Comparison of ENCODE assay signal across 9 mouse cellular contexts in the genomic region with DNA sequence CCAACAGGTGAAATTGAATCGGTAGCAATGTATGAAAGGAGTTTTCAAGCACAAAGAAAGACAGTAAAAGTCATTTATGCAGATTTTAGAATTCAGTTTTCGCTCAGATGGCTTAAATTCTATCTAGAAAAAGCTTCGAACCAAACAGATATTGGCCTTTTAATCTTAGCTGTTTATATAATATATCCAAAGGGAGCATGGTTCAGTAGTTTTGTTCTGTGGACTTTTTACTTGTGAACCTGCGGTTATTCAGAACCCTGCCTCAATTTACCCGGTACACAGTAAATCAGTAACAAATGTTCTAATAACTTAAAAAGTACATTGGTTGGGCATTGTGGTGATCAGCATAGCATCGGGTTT. TPM values are rescaled to one million over a fixed set of nuclear protein-coding genes. Genes with fewer than 3 reads are reported as not detected.
DNase-seq lines count a peak whose midpoint lies in the region; ATAC-seq and TF ChIP-seq lines count a peak whose summit lies in the region.
"Had no signal": no experiment of that assay in that cellular context is flagged by ENCODE, and none has a peak within 500 bp of the region (broad histone marks: within the 10 kb centered on the region; RNA-seq: fewer than 3 reads in every experiment).

No protein-coding gene starts in this region.

- no peak for TF ChIP-seq CTCF in ES-Bruce4 (IDR thresholded peaks at IDR 0.05; ENCODE audit: low read depth, low read length)
- no peak for TF ChIP-seq CTCF in liver, postnatal 0 days (IDR thresholded peaks at IDR 0.05; ENCODE audit: low read depth)

- H3K36me3 ChIP-seq in heart, embryonic 11.5 days (ENCODE audit: control insufficient read depth, insufficient read depth, low read length), result no peaks in the 10 kb centered on the region
- no peaks in the 10 kb centered on the region for H3K36me3 ChIP-seq in ES-Bruce4 (ENCODE audit: control insufficient read depth, insufficient read depth, low read length, poor library complexity, severe bottlenecking)
- no peaks in the 10 kb centered on the region for H3K36me3 ChIP-seq in hindbrain, embryonic 10.5 days
- H3K36me3 ChIP-seq in liver, postnatal 0 days (replicated peaks; ENCODE audit: insufficient read depth, low read length), result no peaks in the 10 kb centered on the region

- H3K4me1 ChIP-seq in heart, embryonic 11.5 days (ENCODE audit: control insufficient read depth, insufficient read depth, low read length), result peaks cover 4% of the 10 kb centered on the region; the same call in 1 of the 2 replicates
- H3K4me1 ChIP-seq in ES-Bruce4 (ENCODE audit: control insufficient read depth, insufficient read depth, low read length), result no peaks in the 10 kb centered on the region
- H3K4me1 ChIP-seq in hindbrain, embryonic 10.5 days (replicated peaks), result peaks cover 13% of the 10 kb centered on the region; the same call in 1 of the 2 replicates
- peaks cover 17% of the 10 kb centered on the region for H3K4me1 ChIP-seq in liver, postnatal 0 days (ENCODE audit: insufficient read depth)

- DNase-seq in heart, adult 18-20 months, result no peak
- DNase-seq in hindbrain, embryonic 10.5 days (ENCODE audit: low spot score), result no peak
- no peak for DNase-seq in liver, postnatal 0 days
- no peak for DNase-seq in cerebellum, postnatal 4 days (ENCODE audit: low spot score in 2 of 2)
- no peak for DNase-seq in layer of hippocampus, postnatal 14 days (ENCODE audit: low spot score in 2 of 2)
- no peak for DNase-seq in natural killer cell, adult 2 months (ENCODE audit: low spot score in 2 of 2)

- H3K9me3 ChIP-seq in heart, embryonic 11.5 days (replicated peaks; ENCODE audit: control insufficient read depth, low read length), result no peaks in the 10 kb centered on the region
- H3K9me3 ChIP-seq in ES-Bruce4 (replicated peaks; ENCODE audit: control insufficient read depth, insufficient read depth, low read length, poor library complexity, severe bottlenecking), result no peaks in the 10 kb centered on the region
- no peaks in the 10 kb centered on the region for H3K9me3 ChIP-seq in hindbrain, embryonic 10.5 days
- no peaks in the 10 kb centered on the region for H3K9me3 ChIP-seq in liver, postnatal 0 days (ENCODE audit: low read length)

- 64% methylated on average over 6 of the region's 6 CpGs for WGBS in heart, embryonic 11.5 days (ENCODE audit: insufficient replicate concordance)
- 66% methylated on average over 6 of the region's 6 CpGs for WGBS in hindbrain, embryonic 10.5 days
- WGBS in liver, postnatal 0 days (ENCODE audit: insufficient replicate concordance), result 61% methylated on average over 6 of the region's 6 CpGs

- no peak for TF ChIP-seq POLR2A in ES-Bruce4 (IDR thresholded peaks at IDR 0.05; ENCODE audit: insufficient read depth, low read length)

- peak overlapping the region; percentile 93 for H3K4me2 ChIP-seq in heart, embryonic 11.5 days
- H3K4me2 ChIP-seq in liver, postnatal 0 days (ENCODE audit: low read depth, low read length), result peak overlapping the region; percentile 76

- TF ChIP-seq EP300 in ES-Bruce4 (IDR thresholded peaks at IDR 0.05; ENCODE audit: insufficient read depth, low read depth, low read length), result no peak
- TF ChIP-seq EP300 in liver, postnatal 0 days (IDR thresholded peaks at IDR 0.05; ENCODE audit: low read depth), result no peak

- no peak overlapping the region for H3K27ac ChIP-seq in heart, embryonic 11.5 days (ENCODE audit: low read depth, low read length)
- no peak overlapping the region for H3K27ac ChIP-seq in ES-Bruce4 (ENCODE audit: insufficient read depth, low read length)
- no peak overlapping the region for H3K27ac ChIP-seq in hindbrain, embryonic 10.5 days
- H3K27ac ChIP-seq in liver, postnatal 0 days (ENCODE audit: low read depth), result no peak overlapping the region

- H3K9ac ChIP-seq in heart, embryonic 11.5 days (ENCODE audit: low read depth, low read length), result peak overlapping the region; percentile 85; the same call in 1 of the 2 replicates
- H3K9ac ChIP-seq in ES-Bruce4 (ENCODE audit: low read depth, poor library complexity, severe bottlenecking), result peak overlapping the region; percentile 79
- H3K9ac ChIP-seq in liver, postnatal 0 days (replicated peaks), result no peak overlapping the region; the same call in 1 of the 2 replicates

- no peaks in the 10 kb centered on the region for H3K27me3 ChIP-seq in heart, embryonic 11.5 days (ENCODE audit: control insufficient read depth, insufficient read depth, low read length)
- no peaks in the 10 kb centered on the region for H3K27me3 ChIP-seq in ES-Bruce4 (ENCODE audit: control insufficient read depth, insufficient read depth, low read length, poor library complexity, severe bottlenecking)
- H3K27me3 ChIP-seq in hindbrain, embryonic 10.5 days (ENCODE audit: insufficient read depth, poor library complexity, severe bottlenecking), result no peaks in the 10 kb centered on the region
- H3K27me3 ChIP-seq in liver, postnatal 0 days (ENCODE audit: insufficient read depth, low read length), result no peaks in the 10 kb centered on the region

- no peak for ATAC-seq in heart, embryonic 11.5 days (replicated peaks; ENCODE audit: insufficient number of reproducible peaks, low FRiP score, low TSS enrichment)
- ATAC-seq in liver, postnatal 0 days, result no peak

- H3K4me3 ChIP-seq in heart, embryonic 11.5 days (ENCODE audit: low read depth, low read length), result peak overlapping the region; percentile 67
- H3K4me3 ChIP-seq in ES-Bruce4 (ENCODE audit: low read depth, low read length), result no peak overlapping the region
- H3K4me3 ChIP-seq in hindbrain, embryonic 10.5 days, result peak overlapping the region; percentile 65
- H3K4me3 ChIP-seq in liver, postnatal 0 days (ENCODE audit: low read depth, low read length), result peak overlapping the region; percentile 52

RNA-seq across cellular contexts. Expression of a gene that starts 18.9 kb away (rescaled TPM):
- polyA plus RNA-seq in heart, embryonic 11.5 days (2014; fragmentation: Nextera tagmentation; extraction: Ambion mirVana), result 0.06 TPM in 1 of 2 replicates, not detected in the other
- 1 to 10 TPM; 1.1 to 1.4 TPM for total RNA-seq in heart, adult 18-20 months (2021)
- polyA plus RNA-seq in ES-Bruce4 (2011; ENCODE audit: insufficient read depth, insufficient read length, low read depth, missing spikeins), result 2.2 and 2.3 TPM in 2 replicates
- polyA plus RNA-seq in hindbrain, embryonic 10.5 days (2016; fragmentation: Nextera tagmentation; extraction: Ambion mirVana), result not detected in 2 replicates
- not detected in 2 replicates for polyA plus RNA-seq in liver, postnatal 0 days (2015; fragmentation: Nextera tagmentation; extraction: Ambion mirVana)
- 1 to 10 TPM in 1 of 2 experiments, under 1 TPM in 1; 0.98 to 1.8 TPM for total RNA-seq in layer of hippocampus, postnatal 14 days (2021)

RNA-seq across cellular contexts. Expression of a gene that starts 19.4 kb away (rescaled TPM):
- 12.8 and 15.0 TPM in 2 replicates for polyA plus RNA-seq in heart, embryonic 11.5 days (2014; fragmentation: Nextera tagmentation; extraction: Ambion mirVana)
- 10 to 100 TPM; 26.5 to 31.5 TPM for total RNA-seq in heart, adult 18-20 months (2021)
- 31.9 and 32.2 TPM in 2 replicates for polyA plus RNA-seq in ES-Bruce4 (2011; ENCODE audit: insufficient read depth, insufficient read length, low read depth, missing spikeins)
- 8.7 and 11.2 TPM in 2 replicates for polyA plus RNA-seq in hindbrain, embryonic 10.5 days (2016; fragmentation: Nextera tagmentation; extraction: Ambion mirVana)
- polyA plus RNA-seq in liver, postnatal 0 days (2015; fragmentation: Nextera tagmentation; extraction: Ambion mirVana), result 3.7 and 4.1 TPM in 2 replicates
- 10 to 100 TPM; 84.5 to 95.5 TPM for total RNA-seq in layer of hippocampus, postnatal 14 days (2021)

RNA-seq across cellular contexts. Expression of a gene that starts 23.3 kb away (rescaled TPM):
- polyA plus RNA-seq in heart, embryonic 11.5 days (2014; fragmentation: Nextera tagmentation; extraction: Ambion mirVana), result 157 and 168 TPM in 2 replicates
- total RNA-seq in heart, adult 18-20 months (2021), result 10 to 100 TPM; 50.8 to 66.0 TPM
- polyA plus RNA-seq in ES-Bruce4 (2011; ENCODE audit: insufficient read depth, insufficient read length, low read depth, missing spikeins), result 129 and 130 TPM in 2 replicates
- 178 and 208 TPM in 2 replicates for polyA plus RNA-seq in hindbrain, embryonic 10.5 days (2016; fragmentation: Nextera tagmentation; extraction: Ambion mirVana)
- polyA plus RNA-seq in liver, postnatal 0 days (2015; fragmentation: Nextera tagmentation; extraction: Ambion mirVana), result 129 TPM in 2 replicates
- total RNA-seq in layer of hippocampus, postnatal 14 days (2021), result 10 to 100 TPM; 66.1 to 67.8 TPM

RNA-seq across cellular contexts. Expression of a gene that starts 25.9 kb away (rescaled TPM):
- polyA plus RNA-seq in heart, embryonic 11.5 days (2014; fragmentation: Nextera tagmentation; extraction: Ambion mirVana), result 0.04 TPM in 1 of 2 replicates, not detected in the other
- total RNA-seq in heart, adult 18-20 months (2021), result not detected
- polyA plus RNA-seq in ES-Bruce4 (2011; ENCODE audit: insufficient read depth, insufficient read length, low read depth, missing spikeins), result not detected in 2 replicates
- not detected in 2 replicates for polyA plus RNA-seq in hindbrain, embryonic 10.5 days (2016; fragmentation: Nextera tagmentation; extraction: Ambion mirVana)
- 0.02 TPM in 1 of 2 replicates, not detected in the other for polyA plus RNA-seq in liver, postnatal 0 days (2015; fragmentation: Nextera tagmentation; extraction: Ambion mirVana)
- not detected for total RNA-seq in layer of hippocampus, postnatal 14 days (2021)
- total RNA-seq: gastrocnemius, adult 8-10 months had no signal

RNA-seq across cellular contexts. Expression of a gene that starts 45.7 kb away (rescaled TPM):
- polyA plus RNA-seq in heart, embryonic 11.5 days (2014; fragmentation: Nextera tagmentation; extraction: Ambion mirVana), result 15.4 and 17.2 TPM in 2 replicates
- 1 to 10 TPM; 2.0 to 3.0 TPM for total RNA-seq in heart, adult 18-20 months (2021)
- 33.4 and 35.4 TPM in 2 replicates for polyA plus RNA-seq in ES-Bruce4 (2011; ENCODE audit: insufficient read depth, insufficient read length, low read depth, missing spikeins)
- polyA plus RNA-seq in hindbrain, embryonic 10.5 days (2016; fragmentation: Nextera tagmentation; extraction: Ambion mirVana), result 13.3 and 14.8 TPM in 2 replicates
- 1.6 and 1.7 TPM in 2 replicates for polyA plus RNA-seq in liver, postnatal 0 days (2015; fragmentation: Nextera tagmentation; extraction: Ambion mirVana)
- total RNA-seq in layer of hippocampus, postnatal 14 days (2021), result 10 to 100 TPM; 61.9 to 78.3 TPM
